Mouse (Mus musculus): ENCODE data around the gene Hmg20a. TPM values are rescaled to one million over a fixed set of nuclear protein-coding genes. Genes with fewer than 3 reads are reported as not detected.

Hmg20a gene
- total and polyA plus RNA-seq, 2 experiments from 2014 or later = 50.9 to 57.1 TPM

- Histone ChIP-seq H3K9me3 (ENCODE audit: low read length) (no peaks in the 10 kb centered on the region), H3K4me2 (ENCODE audit: low read depth, low read length) (no peak overlapping the region), H3K36me3 (ENCODE audit: insufficient read depth, low read length) (no peaks in the 10 kb centered on the region), H3K27me3 (ENCODE audit: insufficient read depth, low read length) (no peaks in the 10 kb centered on the region), H3K9ac (replicated peaks; ENCODE audit: low read length) (no peak overlapping the region), H3K4me3 (ENCODE audit: low read length) (no peak overlapping the region), H3K4me1 (ENCODE audit: insufficient read depth, low read length) (no peaks in the 10 kb centered on the region), H3K27ac (0 out of 2 replicates have a peak overlapping the region, but pooled peaks have one; percentile 20)
- no peak for DNase-seq (ENCODE audit: low spot score)
- no peak for ATAC-seq
- no peak for TF ChIP-seq CTCF (IDR thresholded peaks at IDR 0.05; ENCODE audit: low read depth)
- WGBS = 62% methylated on average over 12 of the region's 12 CpGs
Observed at GRCm38 (mm10) chr9:56540051-56540450, 121.6 kb downstream of the Hmg20a start.

GRCm38 (mm10) chr9:56544687-56545475, 126.5 kb downstream of the Hmg20a start:
- no peaks in the 10 kb centered on the region for H3K27me3 ChIP-seq (ENCODE audit: insufficient read depth, low read length)
- H3K4me3 ChIP-seq (ENCODE audit: low read length) = no peak overlapping the region
- no peak overlapping the region for H3K9ac ChIP-seq (replicated peaks; ENCODE audit: low read length)
- H3K9me3 ChIP-seq (ENCODE audit: low read length) = no peaks in the 10 kb centered on the region
- no peak overlapping the region for H3K27ac ChIP-seq
- DNase-seq (ENCODE audit: low spot score) (no peak), ATAC-seq (no peak)
- 77% methylated on average over 6 of the region's 6 CpGs for WGBS
- H3K4me2 ChIP-seq (ENCODE audit: low read depth, low read length) = no peak overlapping the region
- no peak for TF ChIP-seq CTCF (IDR thresholded peaks at IDR 0.05; ENCODE audit: low read depth)
- H3K36me3 ChIP-seq (ENCODE audit: insufficient read depth, low read length) = no peaks in the 10 kb centered on the region
- H3K4me1 ChIP-seq (ENCODE audit: insufficient read depth, low read length) = no peaks in the 10 kb centered on the region

Other genes starting within 250 kb of the Hmg20a start
- 9.1 and 9.6 TPM in 2 replicates for gene Peak1, start 542 bp upstream of the Hmg20a start, total RNA-seq (2014; rRNA removed)
- gene Peak1, start 542 bp upstream of the Hmg20a start, polyA plus RNA-seq (2015; fragmentation: Nextera tagmentation; extraction: Ambion mirVana) = 5.3 and 5.4 TPM in 2 replicates

Measured in hindbrain, postnatal 0 days (tissue).